Mouse (Mus musculus): Measurements from ENCODE around the gene Sptan1. TPM values are rescaled to one million over a fixed set of nuclear protein-coding genes. Genes with fewer than 3 reads are reported as not detected.
A peak's percentile ranks its signal among the peaks of the same experiment; 100 is the strongest.

Gene Sptan1
- polyA plus RNA-seq, 1 experiment from 2014 or later = 90.0 TPM

GRCm38 (mm10) chr2:30076439-30076838 lies 111.1 kb downstream of the Sptan1 start:
- WGBS = 92% methylated on average over 9 of the region's 9 CpGs
- ATAC-seq (ENCODE audit: insufficient number of reproducible peaks, insufficient read depth, low FRiP score, low TSS enrichment, low read depth) = no peak
- H3K27me3 ChIP-seq = no peaks in the 10 kb centered on the region
- H3K27ac ChIP-seq = no peak overlapping the region
- no peak overlapping the region for H3K4me3 ChIP-seq (replicated peaks)
- H3K9me3 ChIP-seq = no peaks in the 10 kb centered on the region
- no peak overlapping the region for H3K4me2 ChIP-seq
- H3K4me1 ChIP-seq (replicated peaks) = peaks cover 10% of the 10 kb centered on the region
- no peak overlapping the region for H3K9ac ChIP-seq (replicated peaks)
- peaks cover 22% of the 10 kb centered on the region for H3K36me3 ChIP-seq

- no peaks in the 10 kb centered on the region for H3K27me3 ChIP-seq
- peak overlapping the region; percentile 82 for H3K4me2 ChIP-seq
Observed at GRCm38 (mm10) chr2:30076959-30077358, 111.6 kb downstream of the Sptan1 start.

GRCm38 (mm10) chr2:30077502-30078348 lies 112.4 kb downstream of the Sptan1 start, which contains the start of gene Pkn3:
Pkn3 (plus strand) TSS chr2:30077684.
- Histone ChIP-seq H3K27me3 (no peaks in the 10 kb centered on the region), H3K4me1 (replicated peaks) (peaks cover 10% of the 10 kb centered on the region), H3K36me3 (peaks cover 14% of the 10 kb centered on the region), H3K9ac (replicated peaks) (peak within 1 kb of the TSS; percentile 65), H3K27ac (peak within 1 kb of the TSS; percentile 88), H3K9me3 (no peaks in the 10 kb centered on the region), H3K4me3 (replicated peaks) (peak within 1 kb of the TSS; percentile 60), H3K4me2 (peak within 1 kb of the TSS; percentile 82)
- WGBS = under 1% methylated on average over 53 of the region's 53 CpGs
- ATAC-seq (ENCODE audit: insufficient number of reproducible peaks, insufficient read depth, low FRiP score, low TSS enrichment, low read depth) = peak; percentile 75

More at GRCm38 (mm10) chr2:30076959-30077358, 111.6 kb downstream of the Sptan1 start:
- Histone ChIP-seq H3K27ac (peak overlapping the region; percentile 88), H3K9me3 (no peaks in the 10 kb centered on the region), H3K36me3 (peaks cover 20% of the 10 kb centered on the region), H3K4me3 (replicated peaks) (peak overlapping the region; percentile 60), H3K4me1 (replicated peaks) (peaks cover 10% of the 10 kb centered on the region), H3K9ac (replicated peaks) (no peak overlapping the region)
- 62% methylated on average over 6 of the region's 6 CpGs for WGBS
- ATAC-seq (ENCODE audit: insufficient number of reproducible peaks, insufficient read depth, low FRiP score, low TSS enrichment, low read depth) = peak; percentile 35

GRCm38 (mm10) chr2:30078349-30078712 lies 113.0 kb downstream of the Sptan1 start:
- Histone ChIP-seq H3K27ac (peak overlapping the region; percentile 88), H3K9me3 (no peaks in the 10 kb centered on the region), H3K9ac (replicated peaks) (peak overlapping the region; percentile 65), H3K27me3 (no peaks in the 10 kb centered on the region), H3K4me2 (peak overlapping the region; percentile 82), H3K36me3 (peaks cover 8% of the 10 kb centered on the region), H3K4me1 (replicated peaks) (peaks cover 10% of the 10 kb centered on the region), H3K4me3 (replicated peaks) (peak overlapping the region; percentile 60)
- no peak for ATAC-seq (ENCODE audit: insufficient number of reproducible peaks, insufficient read depth, low FRiP score, low TSS enrichment, low read depth)
- WGBS = 22% methylated on average over 10 of the region's 10 CpGs

GRCm38 (mm10) chr2:30078760-30079159 lies 113.4 kb downstream of the Sptan1 start:
- Histone ChIP-seq H3K4me3 (replicated peaks) (peak overlapping the region; percentile 60; the same call in 1 of the 2 replicates), H3K27me3 (no peaks in the 10 kb centered on the region), H3K36me3 (peaks cover 4% of the 10 kb centered on the region; the same call in 1 of the 2 replicates), H3K4me2 (peak overlapping the region; percentile 82), H3K9ac (replicated peaks) (peak overlapping the region; percentile 65), H3K4me1 (replicated peaks) (peaks cover 10% of the 10 kb centered on the region), H3K27ac (peak overlapping the region; percentile 88), H3K9me3 (no peaks in the 10 kb centered on the region)
- ATAC-seq (ENCODE audit: insufficient number of reproducible peaks, insufficient read depth, low FRiP score, low TSS enrichment, low read depth) = no peak
- 71% methylated on average over 4 of the region's 4 CpGs for WGBS

GRCm38 (mm10) chr2:30080181-30080800 lies 114.9 kb downstream of the Sptan1 start:
- Histone ChIP-seq H3K27ac (no peak overlapping the region), H3K4me1 (replicated peaks) (peaks cover 20% of the 10 kb centered on the region), H3K4me2 (no peak overlapping the region), H3K4me3 (replicated peaks) (no peak overlapping the region), H3K36me3 (no peaks in the 10 kb centered on the region), H3K27me3 (no peaks in the 10 kb centered on the region), H3K9me3 (no peaks in the 10 kb centered on the region), H3K9ac (replicated peaks) (no peak overlapping the region)
- WGBS = 83% methylated on average over 15 of the region's 15 CpGs
- ATAC-seq (ENCODE audit: insufficient number of reproducible peaks, insufficient read depth, low FRiP score, low TSS enrichment, low read depth) = no peak

Small RNA genes lying within 50 kb of the gene (microRNA-seq; reads per million reads assigned to microRNA genes)
- not detected for gene Mir6997

Other genes starting within 250 kb of the Sptan1 start
- 0.19 TPM in 1 of 2 replicates, not detected in the other for gene Gm13420, start 213.9 kb upstream of the Sptan1 start, polyA plus RNA-seq (2016; fragmentation: Nextera tagmentation; extraction: Ambion mirVana)
- gene Gm13547, start 206.2 kb upstream of the Sptan1 start, polyA plus RNA-seq (2016; fragmentation: Nextera tagmentation; extraction: Ambion mirVana) = 0.54 TPM in 1 of 2 replicates, not detected in the other
- 32.3 and 34.7 TPM in 2 replicates for gene Coq4, start 178.1 kb upstream of the Sptan1 start, polyA plus RNA-seq (2016; fragmentation: Nextera tagmentation; extraction: Ambion mirVana)
- 52.2 and 57.5 TPM in 2 replicates for gene Trub2, start 177.1 kb upstream of the Sptan1 start, polyA plus RNA-seq (2016; fragmentation: Nextera tagmentation; extraction: Ambion mirVana)
- gene Slc27a4, start 162.9 kb upstream of the Sptan1 start, polyA plus RNA-seq (2016; fragmentation: Nextera tagmentation; extraction: Ambion mirVana) = 15.4 and 15.7 TPM in 2 replicates
- 21.1 and 22.0 TPM in 2 replicates for gene Urm1, start 145.5 kb upstream of the Sptan1 start, polyA plus RNA-seq (2016; fragmentation: Nextera tagmentation; extraction: Ambion mirVana)
- 15.1 and 18.3 TPM in 2 replicates for gene Cercam, start 96.4 kb upstream of the Sptan1 start, polyA plus RNA-seq (2016; fragmentation: Nextera tagmentation; extraction: Ambion mirVana)
- 88.5 and 101 TPM in 2 replicates for gene Odf2, start 76.3 kb upstream of the Sptan1 start, polyA plus RNA-seq (2016; fragmentation: Nextera tagmentation; extraction: Ambion mirVana)
- gene Gle1, start 30.1 kb upstream of the Sptan1 start, polyA plus RNA-seq (2016; fragmentation: Nextera tagmentation; extraction: Ambion mirVana) = 72.5 and 76.2 TPM in 2 replicates
- 37.7 and 43.1 TPM in 2 replicates for gene Wdr34, start 83.3 kb downstream of the Sptan1 start, polyA plus RNA-seq (2016; fragmentation: Nextera tagmentation; extraction: Ambion mirVana)
- 720 and 722 TPM in 2 replicates for gene Set, start 91.8 kb downstream of the Sptan1 start, polyA plus RNA-seq (2016; fragmentation: Nextera tagmentation; extraction: Ambion mirVana)
- 12.3 and 14.1 TPM in 2 replicates for gene Pkn3, start 112.1 kb downstream of the Sptan1 start, polyA plus RNA-seq (2016; fragmentation: Nextera tagmentation; extraction: Ambion mirVana)
- 26.0 and 28.2 TPM in 2 replicates for gene Zdhhc12, start 128.1 kb downstream of the Sptan1 start, polyA plus RNA-seq (2016; fragmentation: Nextera tagmentation; extraction: Ambion mirVana)
- gene Zer1, start 159.0 kb downstream of the Sptan1 start, polyA plus RNA-seq (2016; fragmentation: Nextera tagmentation; extraction: Ambion mirVana) = 11.8 and 12.0 TPM in 2 replicates
- 11.3 and 13.1 TPM in 2 replicates for gene Tbc1d13, start 168.2 kb downstream of the Sptan1 start, polyA plus RNA-seq (2016; fragmentation: Nextera tagmentation; extraction: Ambion mirVana)
- 17.9 and 18.4 TPM in 2 replicates for gene Endog, start 205.9 kb downstream of the Sptan1 start, polyA plus RNA-seq (2016; fragmentation: Nextera tagmentation; extraction: Ambion mirVana)
- gene Spout1, start 212.9 kb downstream of the Sptan1 start, polyA plus RNA-seq (2016; fragmentation: Nextera tagmentation; extraction: Ambion mirVana) = 84.5 and 90.7 TPM in 2 replicates
- gene Kyat1, start 240.3 kb downstream of the Sptan1 start, polyA plus RNA-seq (2016; fragmentation: Nextera tagmentation; extraction: Ambion mirVana) = 8.2 and 8.7 TPM in 2 replicates